Mouse (Mus musculus) left cerebral cortex, adult 8-10 months (tissue): ENCODE results near the gene Isg15. TPM values are rescaled to one million over a fixed set of nuclear protein-coding genes. Genes with fewer than 3 reads are reported as not detected.

Experiments used
- DNase-seq, 2 experiments: peaks; one replicate each; pipeline ENCODE4 v3.0.0; 2022; ENCODE audit warnings: low spot score in 2 of 2
- total RNA-seq, 4 experiments: library from RNA; stranded (reverse); gene quantifications; 2 replicates each; pipeline ENCODE4 v1.2.4; 2022

The Isg15 gene
- total RNA-seq = 1 to 10 TPM; 1.2 to 3.3 (median 2.4) TPM

GRCm38 (mm10) chr4:156200623-156201475 lies at the start of gene Isg15:
Gene Isg15 (minus strand): TSS chr4:156200818.
- DNase-seq = no peak

- DNase-seq = no peak
Observed at GRCm38 (mm10) chr4:156249567-156249966, 48.9 kb upstream of the Isg15 start.

DNA sequence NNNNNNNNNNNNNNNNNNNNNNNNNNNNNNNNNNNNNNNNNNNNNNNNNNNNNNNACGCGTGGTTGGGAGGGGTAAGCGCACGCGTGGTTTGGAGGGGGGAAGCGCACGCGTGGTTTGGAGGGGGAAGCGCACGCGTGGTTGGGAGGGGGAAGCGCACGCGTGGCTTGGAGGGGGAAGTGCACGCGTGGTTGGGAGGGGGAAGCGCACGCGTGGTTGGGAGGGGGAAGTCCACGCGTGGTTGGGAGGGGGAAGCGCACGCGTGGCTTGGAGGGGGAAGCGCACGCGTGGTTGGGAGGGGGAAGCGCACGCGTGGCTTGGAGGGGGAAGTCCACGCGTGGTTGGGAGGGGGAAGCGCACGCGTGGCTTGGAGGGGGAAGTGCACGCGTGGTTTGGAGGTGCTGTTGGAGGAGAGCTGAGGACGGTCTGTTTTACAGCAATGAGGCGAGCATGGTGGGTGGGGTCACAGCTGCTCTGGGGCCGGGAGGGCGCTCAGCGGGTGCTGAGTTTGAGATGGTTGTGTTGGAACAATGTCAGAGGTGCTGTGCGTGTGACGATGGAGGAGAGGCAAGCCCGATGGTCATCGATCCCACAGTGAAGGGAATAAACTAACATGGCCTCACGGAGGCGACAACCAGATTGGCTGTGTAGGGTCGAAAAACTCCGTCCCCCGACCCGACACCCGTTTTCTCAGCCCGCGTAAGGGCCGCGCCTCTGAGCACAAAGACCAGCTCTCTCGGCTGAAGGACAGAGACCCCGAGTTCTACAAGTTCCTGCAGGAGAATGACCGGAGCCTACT lies 36.2 kb upstream of the Isg15 start:
- no peak for DNase-seq

GRCm38 (mm10) chr4:156235808-156236533 lies 35.4 kb upstream of the Isg15 start, which contains the start of gene Noc2l:
Gene Noc2l (plus strand): TSS chr4:156236010.
- DNase-seq = peak; percentile 72 to 85

- no peak for DNase-seq
Observed at GRCm38 (mm10) chr4:156235360-156235770, 34.7 kb upstream of the Isg15 start.

DNA sequence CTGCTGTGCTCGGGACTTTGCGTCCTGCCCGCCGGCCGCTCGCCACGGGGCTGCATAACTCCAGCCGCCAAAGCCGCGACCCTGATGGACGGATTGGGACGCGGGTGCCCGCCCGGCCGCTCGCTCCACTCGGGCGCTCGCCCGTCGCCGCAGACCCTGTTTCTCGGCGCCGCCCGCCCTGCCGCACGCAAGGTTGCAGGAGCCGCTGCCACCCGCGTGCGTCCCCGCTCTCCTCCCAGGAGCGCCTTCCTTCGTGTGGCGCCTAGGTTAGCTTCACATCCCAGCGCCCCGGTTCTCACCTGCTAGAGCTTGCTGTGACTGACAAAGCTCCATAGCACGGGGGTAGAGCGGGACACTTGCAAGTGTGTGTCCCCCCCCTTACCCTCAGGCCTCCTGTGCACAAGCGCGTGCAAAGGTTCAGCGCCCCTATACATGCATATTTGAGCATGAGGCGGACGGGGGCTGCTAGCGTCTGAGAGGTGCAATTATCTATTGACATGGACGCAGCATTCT lies 34.1 kb upstream of the Isg15 start, which contains the start of gene Plekhn1:
TSS of gene Plekhn1 (minus strand) at position 157 of the 513 bp plus-strand sequence.
- peak; percentile 51 to 67 for DNase-seq

GRCm38 (mm10) chr4:156234021-156234501 lies 33.4 kb upstream of the Isg15 start:
- no peak for DNase-seq

- DNase-seq = no peak
Observed at GRCm38 (mm10) chr4:156228393-156229024, 27.9 kb upstream of the Isg15 start.

DNA sequence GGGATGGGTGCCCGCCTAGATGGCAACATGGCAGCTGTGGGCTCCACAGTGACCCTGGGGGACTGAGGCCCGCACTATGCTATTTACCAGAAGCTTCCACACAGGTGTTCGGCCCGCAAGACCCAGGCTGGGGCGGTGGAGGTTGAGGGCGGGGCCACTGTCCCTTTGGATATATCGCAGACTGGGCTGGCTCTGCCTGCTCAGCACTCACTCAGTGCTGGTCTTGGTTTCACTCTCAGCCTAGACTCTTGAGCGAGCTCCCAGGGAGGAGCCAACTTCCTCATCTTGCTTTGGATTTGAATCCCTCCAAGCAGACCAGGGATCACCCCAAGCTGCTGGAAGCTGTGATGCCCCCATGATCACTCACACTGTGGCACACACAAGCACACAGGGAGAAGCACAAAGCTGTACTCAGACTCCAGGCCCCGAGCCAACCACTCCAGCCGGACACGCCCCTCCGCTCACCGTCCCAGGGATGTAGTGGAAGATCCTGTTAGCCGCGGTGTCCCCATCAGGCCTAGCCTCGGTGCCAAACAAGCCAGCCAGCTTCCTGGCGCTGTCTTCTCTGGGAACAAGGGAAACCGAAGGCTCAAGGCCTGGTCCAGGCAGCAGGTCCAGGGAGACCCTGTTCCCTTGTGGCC lies 27.3 kb upstream of the Isg15 start:
- no peak for DNase-seq

GRCm38 (mm10) chr4:156224276-156224675 lies 23.7 kb upstream of the Isg15 start:
- DNase-seq = no peak

GRCm38 (mm10) chr4:156219936-156220335 lies 19.3 kb upstream of the Isg15 start:
- no peak for DNase-seq

DNA sequence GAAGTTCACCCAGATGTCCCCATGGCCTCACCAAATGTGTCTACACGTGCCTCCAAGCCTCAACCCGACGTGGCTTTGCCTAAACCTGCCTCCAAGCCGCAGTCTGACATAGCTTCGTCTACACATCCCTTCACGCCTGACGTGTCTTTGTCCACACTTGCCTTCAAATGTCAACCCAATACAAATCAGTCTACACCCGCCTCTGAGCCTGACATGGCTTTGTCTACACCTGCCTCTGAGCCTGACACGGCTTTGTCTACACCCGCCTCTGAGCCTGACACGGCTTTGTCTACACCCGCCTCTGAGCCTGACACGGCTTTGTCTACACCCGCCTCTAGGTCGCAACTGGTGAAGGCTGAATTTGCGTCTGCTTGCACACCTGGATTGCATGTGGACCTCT lies 17.2 kb upstream of the Isg15 start:
- DNase-seq = no peak

GRCm38 (mm10) chr4:156217022-156217669 lies 16.5 kb upstream of the Isg15 start:
- no peak for DNase-seq

- DNase-seq = no peak
Observed at GRCm38 (mm10) chr4:156216196-156216595, 15.6 kb upstream of the Isg15 start.

GRCm38 (mm10) chr4:156215649-156216048 lies 15.0 kb upstream of the Isg15 start, which contains the start of gene Perm1:
Gene Perm1 (plus strand): TSS chr4:156215868.
- DNase-seq = no peak

DNA sequence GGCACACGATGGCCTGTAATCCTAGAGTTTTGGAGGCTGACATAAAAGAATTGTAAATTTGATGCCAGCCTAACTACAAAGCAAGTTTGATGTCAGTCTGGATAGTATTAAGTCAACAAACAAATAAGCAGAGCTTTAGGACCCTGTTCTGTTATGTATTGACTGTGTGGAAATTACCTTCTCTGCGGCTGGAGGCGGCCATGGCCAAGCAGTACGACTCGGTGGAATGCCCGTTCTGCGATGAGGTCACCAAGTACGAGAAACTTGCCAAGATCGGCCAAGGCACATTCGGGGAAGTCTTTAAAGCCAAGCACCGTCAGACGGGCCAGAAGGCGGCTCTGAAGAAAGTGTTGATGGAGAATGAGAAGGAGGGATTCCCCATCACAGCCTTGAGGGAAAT lies 12.5 kb upstream of the Isg15 start:
- DNase-seq = no peak

GRCm38 (mm10) chr4:156209963-156210635 lies 9.5 kb upstream of the Isg15 start:
- no peak for DNase-seq

GRCm38 (mm10) chr4:156208872-156209271 lies 8.3 kb upstream of the Isg15 start:
- no peak for DNase-seq
